Mouse (Mus musculus): ENCODE measurements at regions not wholly inside any gene's neighbourhood (a gene's known extent, or its start where the extent isn't known, plus 50 kb on each side); places are given as distances from the start of the nearest gene placed in this dataset.
A peak's percentile ranks its signal among the peaks of the same experiment; 100 is the strongest.
"Not testable (repeated sequence)": the region's sequence is repeated elsewhere in the genome, so short reads cannot be mapped to it uniquely, and the experiment has no call there.

GRCm38 (mm10) chr13:73070531-73070908 lies 189.8 kb upstream of the Irx4 start:
- no peak overlapping the region for H3K4me2 ChIP-seq (replicated peaks; ENCODE audit: low read depth, low read length)
- 0 out of 2 replicates have a peak overlapping the region, but pooled peaks have one; percentile 27 for H3K27ac ChIP-seq (ENCODE audit: low read depth, low read length)
- peaks cover 8% of the 10 kb centered on the region for H3K4me1 ChIP-seq (replicated peaks; ENCODE audit: control insufficient read depth, insufficient read depth, low read length)
- no peaks in the 10 kb centered on the region for H3K36me3 ChIP-seq (ENCODE audit: control insufficient read depth, insufficient read depth, low read length)
- DNase-seq (ENCODE audit: low spot score) (no peak), ATAC-seq (ENCODE audit: low FRiP score) (peak; percentile 71)
- no peak overlapping the region for H3K9ac ChIP-seq (ENCODE audit: low read depth, low read length)
- H3K9me3 ChIP-seq (ENCODE audit: control insufficient read depth, low read length): no peaks in the 10 kb centered on the region
- peaks cover 21% of the 10 kb centered on the region for H3K27me3 ChIP-seq (ENCODE audit: control insufficient read depth, insufficient read depth, low read length)
- H3K4me3 ChIP-seq (ENCODE audit: low read depth, low read length): no peak overlapping the region
- WGBS: 31% methylated on average over 7 of the region's 7 CpGs

DNA sequence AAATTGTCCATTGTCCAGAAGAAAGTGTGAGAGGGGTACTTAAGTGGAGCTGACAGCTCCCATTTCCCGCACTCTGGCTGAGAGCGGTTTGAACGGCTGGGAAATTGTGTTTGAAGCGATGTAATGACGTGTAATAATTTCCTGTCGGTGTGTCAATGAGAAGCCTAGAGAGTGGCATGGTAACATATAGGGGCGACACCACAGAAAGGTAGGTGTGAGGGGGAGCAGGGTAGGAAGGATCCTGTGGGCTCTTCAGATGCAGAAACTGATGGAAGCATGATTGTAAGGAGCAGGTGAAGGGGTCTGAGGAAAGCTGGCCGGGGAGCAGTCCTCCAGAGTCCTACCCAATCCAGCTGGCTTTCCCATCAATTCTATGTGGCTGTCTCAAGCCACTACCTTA lies 189.2 kb upstream of the Irx4 start:
- H3K27me3 ChIP-seq (ENCODE audit: control insufficient read depth, insufficient read depth, low read length): peaks cover 21% of the 10 kb centered on the region
- peak; percentile 30 for DNase-seq (ENCODE audit: low spot score)
- WGBS: 46% methylated on average over 8 of the region's 8 CpGs

DNA sequence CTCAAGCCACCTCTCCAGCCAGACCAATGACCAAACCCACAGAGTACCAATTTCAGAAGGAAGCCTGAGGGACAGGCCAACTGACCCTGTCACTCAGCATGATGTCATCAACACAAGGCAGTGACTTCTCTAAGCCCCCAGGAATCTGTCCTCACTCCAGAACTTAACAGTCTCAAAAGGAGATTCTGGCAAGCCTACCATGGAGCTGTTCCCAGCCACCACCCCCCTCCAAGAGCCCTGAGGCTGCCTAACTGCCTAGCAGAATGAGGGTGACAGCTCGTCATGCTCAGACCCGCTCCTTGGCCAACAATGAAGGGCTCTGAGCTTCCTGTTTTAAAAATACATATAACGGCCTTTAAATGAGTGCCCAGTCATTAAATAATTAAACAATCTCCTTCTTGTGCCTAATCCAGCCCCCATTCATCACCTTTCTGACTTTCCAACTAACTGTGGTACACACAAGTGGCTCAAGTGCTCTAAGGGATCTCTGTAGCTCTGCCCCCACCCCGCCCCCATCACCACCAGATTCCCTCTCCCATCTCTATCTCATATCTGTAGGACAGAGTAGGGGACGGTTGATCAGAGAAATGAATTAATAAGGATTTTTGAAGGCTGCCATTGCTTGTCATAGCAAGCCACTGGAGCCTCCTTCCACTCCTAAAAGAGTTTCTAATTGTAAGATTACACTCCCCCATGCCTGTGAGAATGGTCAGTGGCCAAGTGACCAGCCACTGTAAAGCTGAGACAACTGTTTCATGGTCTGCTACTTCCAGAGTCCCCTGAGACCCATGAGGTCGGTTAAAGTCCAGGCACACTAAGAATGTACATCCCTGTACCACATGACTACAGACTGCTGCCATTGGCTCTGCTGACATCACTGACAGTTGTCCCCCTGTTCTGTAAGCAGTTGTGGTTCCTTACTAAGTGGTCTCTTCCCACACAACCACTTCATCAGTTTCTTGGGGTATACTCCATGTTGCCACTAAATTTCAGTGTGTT lies 188.1 kb upstream of the Irx4 start:
- H3K4me1 ChIP-seq (replicated peaks; ENCODE audit: control insufficient read depth, insufficient read depth, low read length): peaks cover 8% of the 10 kb centered on the region
- WGBS: 62% methylated on average over 6 of the region's 6 CpGs
- no peak overlapping the region for H3K4me2 ChIP-seq (replicated peaks; ENCODE audit: low read depth, low read length)
- no peak overlapping the region for H3K27ac ChIP-seq (ENCODE audit: low read depth, low read length)
- no peak overlapping the region for H3K4me3 ChIP-seq (ENCODE audit: low read depth, low read length)
- ATAC-seq (ENCODE audit: low FRiP score) (no peak), DNase-seq (ENCODE audit: low spot score) (no peak)
- no peaks in the 10 kb centered on the region for H3K9me3 ChIP-seq (ENCODE audit: control insufficient read depth, low read length)
- no peak overlapping the region for H3K9ac ChIP-seq (ENCODE audit: low read depth, low read length)
- H3K27me3 ChIP-seq (ENCODE audit: control insufficient read depth, insufficient read depth, low read length): peaks cover 18% of the 10 kb centered on the region
- H3K36me3 ChIP-seq (ENCODE audit: control insufficient read depth, insufficient read depth, low read length): no peaks in the 10 kb centered on the region

More for the DNA sequence above, 189.2 kb upstream of the Irx4 start:
- H3K4me2 ChIP-seq (replicated peaks; ENCODE audit: low read depth, low read length): no peak overlapping the region
- H3K9me3 ChIP-seq (ENCODE audit: control insufficient read depth, low read length): no peaks in the 10 kb centered on the region
- H3K4me3 ChIP-seq (ENCODE audit: low read depth, low read length): no peak overlapping the region
- ATAC-seq (ENCODE audit: low FRiP score): peak; percentile 11; the same call in 1 of the 2 replicates
- H3K4me1 ChIP-seq (replicated peaks; ENCODE audit: control insufficient read depth, insufficient read depth, low read length): peaks cover 8% of the 10 kb centered on the region
- no peak overlapping the region for H3K9ac ChIP-seq (ENCODE audit: low read depth, low read length)
- 0 out of 2 replicates have a peak overlapping the region, but pooled peaks have one; percentile 27 for H3K27ac ChIP-seq (ENCODE audit: low read depth, low read length)
- no peaks in the 10 kb centered on the region for H3K36me3 ChIP-seq (ENCODE audit: control insufficient read depth, insufficient read depth, low read length)

- Histone ChIP-seq H3K27ac (ENCODE audit: low read depth, low read length) (no peak overlapping the region), H3K4me1 (replicated peaks; ENCODE audit: control insufficient read depth, insufficient read depth, low read length) (no peaks in the 10 kb centered on the region), H3K4me2 (replicated peaks; ENCODE audit: low read depth, low read length) (no peak overlapping the region), H3K4me3 (ENCODE audit: low read depth, low read length) (no peak overlapping the region), H3K36me3 (ENCODE audit: control insufficient read depth, insufficient read depth, low read length) (no peaks in the 10 kb centered on the region), H3K27me3 (ENCODE audit: control insufficient read depth, insufficient read depth, low read length) (peaks cover 12% of the 10 kb centered on the region), H3K9ac (ENCODE audit: low read depth, low read length) (no peak overlapping the region), H3K9me3 (ENCODE audit: control insufficient read depth, low read length) (no peaks in the 10 kb centered on the region)
- 79% methylated on average over 2 of the region's 2 CpGs for WGBS
- ATAC-seq (ENCODE audit: low FRiP score): no peak
- DNase-seq (ENCODE audit: low spot score): no peak
These were observed 182.3 kb upstream of the Irx4 start for GRCm38 (mm10) chr13:73077866-73078430.

GRCm38 (mm10) chr13:73087815-73088214 lies 172.5 kb upstream of the Irx4 start:
- H3K27ac ChIP-seq (ENCODE audit: low read depth, low read length); H3K36me3 ChIP-seq (ENCODE audit: control insufficient read depth, insufficient read depth, low read length); H3K27me3 ChIP-seq (ENCODE audit: control insufficient read depth, insufficient read depth, low read length); ATAC-seq (ENCODE audit: low FRiP score); DNase-seq (ENCODE audit: low spot score); H3K9me3 ChIP-seq (ENCODE audit: control insufficient read depth, low read length); H3K9ac ChIP-seq (ENCODE audit: low read depth, low read length); H3K4me3 ChIP-seq (ENCODE audit: low read depth, low read length); H3K4me2 ChIP-seq (replicated peaks; ENCODE audit: low read depth, low read length); H3K4me1 ChIP-seq (replicated peaks; ENCODE audit: control insufficient read depth, insufficient read depth, low read length): not testable (repeated sequence)

- WGBS: 53% methylated on average over 3 of the region's 3 CpGs
- no peaks in the 10 kb centered on the region for H3K4me1 ChIP-seq (replicated peaks; ENCODE audit: control insufficient read depth, insufficient read depth, low read length)
- DNase-seq (ENCODE audit: low spot score): peak; percentile 25
- no peak for ATAC-seq (ENCODE audit: low FRiP score)
- H3K36me3 ChIP-seq (ENCODE audit: control insufficient read depth, insufficient read depth, low read length): no peaks in the 10 kb centered on the region
- no peak overlapping the region for H3K4me2 ChIP-seq (replicated peaks; ENCODE audit: low read depth, low read length)
- H3K9ac ChIP-seq (ENCODE audit: low read depth, low read length): no peak overlapping the region
- no peak overlapping the region for H3K4me3 ChIP-seq (ENCODE audit: low read depth, low read length)
- no peaks in the 10 kb centered on the region for H3K9me3 ChIP-seq (ENCODE audit: control insufficient read depth, low read length)
- no peaks in the 10 kb centered on the region for H3K27me3 ChIP-seq (ENCODE audit: control insufficient read depth, insufficient read depth, low read length)
- H3K27ac ChIP-seq (ENCODE audit: low read depth, low read length): no peak overlapping the region
These were observed 168.4 kb upstream of the Irx4 start for GRCm38 (mm10) chr13:73091886-73092285.

GRCm38 (mm10) chr13:73097502-73097901 lies 162.8 kb upstream of the Irx4 start:
- Histone ChIP-seq H3K4me1 (replicated peaks; ENCODE audit: control insufficient read depth, insufficient read depth, low read length) (no peaks in the 10 kb centered on the region), H3K36me3 (ENCODE audit: control insufficient read depth, insufficient read depth, low read length) (no peaks in the 10 kb centered on the region), H3K9me3 (ENCODE audit: control insufficient read depth, low read length) (no peaks in the 10 kb centered on the region), H3K27ac (ENCODE audit: low read depth, low read length) (no peak overlapping the region), H3K4me2 (replicated peaks; ENCODE audit: low read depth, low read length) (no peak overlapping the region), H3K4me3 (ENCODE audit: low read depth, low read length) (no peak overlapping the region), H3K27me3 (ENCODE audit: control insufficient read depth, insufficient read depth, low read length) (no peaks in the 10 kb centered on the region), H3K9ac (ENCODE audit: low read depth, low read length) (no peak overlapping the region)
- ATAC-seq (ENCODE audit: low FRiP score): no peak
- WGBS: 82% methylated on average over 9 of the region's 9 CpGs
- no peak for DNase-seq (ENCODE audit: low spot score)

- Histone ChIP-seq H3K36me3 (ENCODE audit: control insufficient read depth, insufficient read depth, low read length) (no peaks in the 10 kb centered on the region), H3K27ac (ENCODE audit: low read depth, low read length) (no peak overlapping the region), H3K4me1 (replicated peaks; ENCODE audit: control insufficient read depth, insufficient read depth, low read length) (no peaks in the 10 kb centered on the region), H3K4me3 (ENCODE audit: low read depth, low read length) (no peak overlapping the region), H3K9ac (ENCODE audit: low read depth, low read length) (no peak overlapping the region), H3K27me3 (ENCODE audit: control insufficient read depth, insufficient read depth, low read length) (no peaks in the 10 kb centered on the region), H3K9me3 (ENCODE audit: control insufficient read depth, low read length) (no peaks in the 10 kb centered on the region), H3K4me2 (replicated peaks; ENCODE audit: low read depth, low read length) (no peak overlapping the region)
- DNase-seq (ENCODE audit: low spot score) (no peak), ATAC-seq (ENCODE audit: low FRiP score) (no peak)
- WGBS: 66% methylated on average over 1 of the region's 1 CpGs
These were observed 160.9 kb upstream of the Irx4 start for GRCm38 (mm10) chr13:73099407-73099806.
